ENCODE assay signal across 29 mouse cellular contexts in genomic region chr11:80983530-80983929, GRCm38 (mm10).
DNase-seq lines count a peak whose midpoint lies in the region; ATAC-seq and TF ChIP-seq lines count a peak whose summit lies in the region.
"Had no signal": no experiment of that assay in that cellular context is flagged by ENCODE, and none has a peak within 500 bp of the region (broad histone marks: within the 10 kb centered on the region; RNA-seq: fewer than 3 reads in every experiment).

No protein-coding gene starts in this region.

- H3K36me3 ChIP-seq in midbrain, embryonic 12.5 days, result no peaks in the 10 kb centered on the region
- H3K36me3 ChIP-seq in midbrain, embryonic 11.5 days (ENCODE audit: control insufficient read depth, insufficient read depth, low read length), result no peaks in the 10 kb centered on the region
- no peaks in the 10 kb centered on the region for H3K36me3 ChIP-seq in hindbrain, embryonic 10.5 days
- no peaks in the 10 kb centered on the region for H3K36me3 ChIP-seq in hindbrain, embryonic 12.5 days
- no peaks in the 10 kb centered on the region for H3K36me3 ChIP-seq in hindbrain, postnatal 0 days (ENCODE audit: insufficient read depth, low read length)
- H3K36me3 ChIP-seq: neural tube, embryonic 13.5 days had no signal

- no peak overlapping the region for H3K9ac ChIP-seq in midbrain, embryonic 12.5 days (replicated peaks)
- no peak overlapping the region for H3K9ac ChIP-seq in midbrain, embryonic 11.5 days (ENCODE audit: low read length)
- H3K9ac ChIP-seq in hindbrain, embryonic 12.5 days, result no peak overlapping the region
- no peak overlapping the region for H3K9ac ChIP-seq in hindbrain, postnatal 0 days (replicated peaks; ENCODE audit: low read length)
- H3K9ac ChIP-seq: liver, embryonic 14.5 days; neural tube, embryonic 13.5 days had no signal

- no peaks in the 10 kb centered on the region for H3K9me3 ChIP-seq in midbrain, embryonic 12.5 days
- H3K9me3 ChIP-seq in midbrain, embryonic 11.5 days (ENCODE audit: control insufficient read depth, low read length), result no peaks in the 10 kb centered on the region
- no peaks in the 10 kb centered on the region for H3K9me3 ChIP-seq in hindbrain, embryonic 10.5 days
- no peaks in the 10 kb centered on the region for H3K9me3 ChIP-seq in hindbrain, embryonic 12.5 days (replicated peaks)
- no peaks in the 10 kb centered on the region for H3K9me3 ChIP-seq in hindbrain, postnatal 0 days (ENCODE audit: low read length)
- H3K9me3 ChIP-seq: neural tube, embryonic 13.5 days had no signal

- H3K4me3 ChIP-seq in midbrain, embryonic 12.5 days, result no peak overlapping the region
- no peak overlapping the region for H3K4me3 ChIP-seq in midbrain, embryonic 11.5 days (ENCODE audit: low read depth, low read length)
- no peak overlapping the region for H3K4me3 ChIP-seq in hindbrain, embryonic 10.5 days
- no peak overlapping the region for H3K4me3 ChIP-seq in hindbrain, embryonic 12.5 days
- no peak overlapping the region for H3K4me3 ChIP-seq in hindbrain, postnatal 0 days (ENCODE audit: low read length)
- H3K4me3 ChIP-seq: neural tube, embryonic 13.5 days had no signal

- WGBS in midbrain, embryonic 12.5 days, result 53% methylated on average over 5 of the region's 5 CpGs
- 66% methylated on average over 5 of the region's 5 CpGs for WGBS in midbrain, embryonic 11.5 days
- WGBS in hindbrain, embryonic 10.5 days, result 73% methylated on average over 5 of the region's 5 CpGs
- WGBS in hindbrain, embryonic 12.5 days, result 55% methylated on average over 5 of the region's 5 CpGs
- WGBS in hindbrain, postnatal 0 days, result 34% methylated on average over 5 of the region's 5 CpGs

- DNase-seq in midbrain, embryonic 11.5 days (ENCODE audit: low spot score, missing footprints), result no peak
- no peak for DNase-seq in hindbrain, embryonic 10.5 days (ENCODE audit: low spot score)
- peak; percentile 33 for DNase-seq in hindbrain, postnatal 0 days (ENCODE audit: low spot score)
- DNase-seq in lung, postnatal 36 days, result no peak
- DNase-seq: adrenal gland, adult 2 months; adrenal gland, postnatal 36 days; B cell, adult 2 months; cerebellum, adult 8-10 months; cerebellum, postnatal 36 days; gastrocnemius, postnatal 25 days; heart, adult 11 months; heart, postnatal 4 days; kidney, adult 2 months; kidney, postnatal 36 days; layer of hippocampus, postnatal 36 days; liver; lung, adult 2 months; lung, postnatal 10 days; right cerebral cortex, postnatal 4 days; thymus, adult 18-20 months; thymus, postnatal 25 days had no signal

- no peaks in the 10 kb centered on the region for H3K27me3 ChIP-seq in midbrain, embryonic 12.5 days
- no peaks in the 10 kb centered on the region for H3K27me3 ChIP-seq in midbrain, embryonic 11.5 days (ENCODE audit: control insufficient read depth, insufficient read depth, low read length)
- H3K27me3 ChIP-seq in hindbrain, embryonic 10.5 days (ENCODE audit: insufficient read depth, poor library complexity, severe bottlenecking), result no peaks in the 10 kb centered on the region
- no peaks in the 10 kb centered on the region for H3K27me3 ChIP-seq in hindbrain, embryonic 12.5 days
- H3K27me3 ChIP-seq in hindbrain, postnatal 0 days (ENCODE audit: insufficient read depth, low read length), result no peaks in the 10 kb centered on the region
- H3K27me3 ChIP-seq: neural tube, embryonic 13.5 days had no signal

- no peak for TF ChIP-seq CTCF in hindbrain, postnatal 0 days (IDR thresholded peaks at IDR 0.05; ENCODE audit: low read depth)

- no peak for ATAC-seq in midbrain, embryonic 12.5 days (ENCODE audit: low FRiP score, low read depth)
- ATAC-seq in midbrain, embryonic 11.5 days (ENCODE audit: low FRiP score), result no peak
- peak; percentile 83 for ATAC-seq in hindbrain, embryonic 12.5 days (ENCODE audit: low FRiP score)
- ATAC-seq in hindbrain, postnatal 0 days, result peak; percentile 93
- ATAC-seq: activated CD4-positive, CD25-positive, alpha-beta regulatory T cell, adult 4 months; forebrain, embryonic 14.5 days had no signal

- H3K4me1 ChIP-seq in midbrain, embryonic 12.5 days, result peaks cover 4% of the 10 kb centered on the region; the same call in 1 of the 2 replicates
- peaks cover 2% of the 10 kb centered on the region; the same call in 1 of the 2 replicates for H3K4me1 ChIP-seq in midbrain, embryonic 11.5 days (ENCODE audit: control insufficient read depth, insufficient read depth, low read length)
- peaks cover 14% of the 10 kb centered on the region for H3K4me1 ChIP-seq in hindbrain, embryonic 10.5 days (replicated peaks)
- peaks cover 13% of the 10 kb centered on the region for H3K4me1 ChIP-seq in hindbrain, embryonic 12.5 days
- H3K4me1 ChIP-seq in hindbrain, postnatal 0 days (ENCODE audit: insufficient read depth, low read length), result peaks cover 4% of the 10 kb centered on the region

- H3K27ac ChIP-seq in midbrain, embryonic 12.5 days (replicated peaks), result 0 out of 2 replicates have a peak overlapping the region, but pooled peaks have one; percentile 10
- H3K27ac ChIP-seq in midbrain, embryonic 11.5 days (ENCODE audit: low read depth, low read length), result no peak overlapping the region
- H3K27ac ChIP-seq in hindbrain, embryonic 10.5 days, result peak overlapping the region; percentile 40
- peak overlapping the region; percentile 12; the same call in 1 of the 2 replicates for H3K27ac ChIP-seq in hindbrain, embryonic 12.5 days
- H3K27ac ChIP-seq in hindbrain, postnatal 0 days, result no peak overlapping the region; the same call in 1 of the 2 replicates
- H3K27ac ChIP-seq: liver, embryonic 14.5 days; neural tube, embryonic 13.5 days; stomach, postnatal 0 days had no signal

- no peak overlapping the region for H3K4me2 ChIP-seq in midbrain, embryonic 12.5 days (replicated peaks)
- H3K4me2 ChIP-seq in midbrain, embryonic 11.5 days, result no peak overlapping the region
- no peak overlapping the region for H3K4me2 ChIP-seq in hindbrain, embryonic 12.5 days (replicated peaks)
- H3K4me2 ChIP-seq in hindbrain, postnatal 0 days (ENCODE audit: low read depth, low read length), result no peak overlapping the region
- H3K4me2 ChIP-seq: heart, embryonic 11.5 days; neural tube, embryonic 13.5 days had no signal

Comparison
In these comparisons a context has a peak if more than half of its experiments do, and no peak if none do; other contexts are left out.
1. H3K27ac ChIP-seq: peak in midbrain, embryonic 12.5 days (single experiment), hindbrain, embryonic 10.5 days (single experiment) and hindbrain, embryonic 12.5 days (single experiment); none in midbrain, embryonic 11.5 days (single experiment) and hindbrain, postnatal 0 days (single experiment).
2. ATAC-seq: peak in hindbrain, embryonic 12.5 days (single experiment) and hindbrain, postnatal 0 days (single experiment); none in midbrain, embryonic 12.5 days (single experiment) and midbrain, embryonic 11.5 days (single experiment).